Mouse (Mus musculus) hindbrain, embryonic 14.5 days (tissue): Measurements from ENCODE around the gene Sh2b3. TPM values are rescaled to one million over a fixed set of nuclear protein-coding genes. Genes with fewer than 3 reads are reported as not detected.

Experiments
- ATAC-seq: fragments of 200-750 bp; cut with Nextera tagmentation; 2 replicates; pipeline ENCODE4 v1.8.0; 2017; ENCODE audit warnings: moderate number of reproducible peaks, mild to moderate bottlenecking, moderate TSS enrichment, moderate library complexity; ENCODE audit not compliant: low FRiP score
- DNase-seq: peaks from one replicate; pipeline ENCODE4 v3.0.0-alpha.2; 2015; ENCODE audit warnings: low spot score
- H3K27ac ChIP-seq: fragments of 300-500 bp; sonication (generic); 2 replicates; pipeline ENCODE4 v1.5.1; 2014; ENCODE audit warnings: mild to moderate bottlenecking, moderate library complexity
- H3K27me3 ChIP-seq: fragments of 300-500 bp; sonication (generic); 2 replicates; pipeline ENCODE4 v1.6.1; 2014; ENCODE audit warnings: mild to moderate bottlenecking, low read length, mixed read lengths; ENCODE audit not compliant: control insufficient read depth, insufficient read depth
- H3K36me3 ChIP-seq: fragments of 300-500 bp; sonication (generic); replicated peaks from 2 replicates; pipeline ENCODE4 v1.6.1; 2014; ENCODE audit not compliant: control insufficient read depth, insufficient read depth
- H3K4me1 ChIP-seq: fragments of 300-500 bp; sonication (generic); replicated peaks from 2 replicates; pipeline ENCODE4 v1.6.1; 2014; ENCODE audit warnings: antibody characterized with exemption, low read length, mixed read lengths; ENCODE audit not compliant: control insufficient read depth, insufficient read depth
- H3K4me2 ChIP-seq: fragments of 300-500 bp; sonication (generic); replicated peaks from 2 replicates; pipeline ENCODE4 v1.6.1; 2014; ENCODE audit warnings: mild to moderate bottlenecking, moderate library complexity
- H3K4me3 ChIP-seq: fragments of 300-500 bp; sonication (generic); replicated peaks from 2 replicates; pipeline ENCODE4 v1.5.1; 2014; ENCODE audit warnings: mild to moderate bottlenecking, low read length
- H3K9ac ChIP-seq: fragments of 300-500 bp; sonication (generic); 2 replicates; pipeline ENCODE4 v1.6.1; 2014
- H3K9me3 ChIP-seq: fragments of 300-500 bp; sonication (generic); 2 replicates; pipeline ENCODE4 v1.6.1; 2016; ENCODE audit warnings: low read length; ENCODE audit not compliant: control insufficient read depth
- WGBS: fragments of 180-500 bp; shearing (Covaris S2); extraction: QIAGEN DNeasy Blood & Tissue Kit; methylation state at CpG from one replicate; pipeline ENCODE4 v1.1.7; 2014; 5-methylcytosine and 5-hydroxymethylcytosine counted together
- polyA plus RNA-seq: library from polyadenylated mRNA; unstranded; fragments of >200 nt; fragmentation: Nextera tagmentation; extraction: Ambion mirVana; gene quantifications from 2 replicates; pipeline ENCODE4 v1.2.1, GENCODE M21; 2014

Gene Sh2b3
- polyA plus RNA-seq, 1 experiment from 2014 or later, result 9.1 TPM

GRCm38 (mm10) chr5:121783862-121784500 is 53.5 kb downstream of the Sh2b3 start:
- Histone ChIP-seq H3K4me3 (no peak overlapping the region), H3K36me3 (peaks cover 80% of the 10 kb centered on the region), H3K9me3 (no peaks in the 10 kb centered on the region), H3K27me3 (no peaks in the 10 kb centered on the region), H3K27ac (peak overlapping the region; percentile 32; the same call in 1 of the 2 replicates), H3K4me2 (no peak overlapping the region), H3K4me1 (no peaks in the 10 kb centered on the region), H3K9ac (no peak overlapping the region)
- ATAC-seq (no peak; the same call in 1 of the 2 replicates), DNase-seq (peak; percentile 63)
- 61% methylated on average over 10 of the region's 10 CpGs for WGBS

GRCm38 (mm10) chr5:121782467-121782866 is 55.0 kb downstream of the Sh2b3 start:
- WGBS, result 57% methylated on average over 4 of the region's 4 CpGs
- no peaks in the 10 kb centered on the region for H3K27me3 ChIP-seq
- peaks cover 79% of the 10 kb centered on the region for H3K36me3 ChIP-seq
- H3K27ac ChIP-seq, result no peak overlapping the region
- H3K4me2 ChIP-seq, result no peak overlapping the region
- H3K4me1 ChIP-seq, result no peaks in the 10 kb centered on the region
- ATAC-seq, result no peak
- no peak overlapping the region for H3K4me3 ChIP-seq
- H3K9me3 ChIP-seq, result no peaks in the 10 kb centered on the region
- H3K9ac ChIP-seq, result no peak overlapping the region
- no peak for DNase-seq

DNA sequence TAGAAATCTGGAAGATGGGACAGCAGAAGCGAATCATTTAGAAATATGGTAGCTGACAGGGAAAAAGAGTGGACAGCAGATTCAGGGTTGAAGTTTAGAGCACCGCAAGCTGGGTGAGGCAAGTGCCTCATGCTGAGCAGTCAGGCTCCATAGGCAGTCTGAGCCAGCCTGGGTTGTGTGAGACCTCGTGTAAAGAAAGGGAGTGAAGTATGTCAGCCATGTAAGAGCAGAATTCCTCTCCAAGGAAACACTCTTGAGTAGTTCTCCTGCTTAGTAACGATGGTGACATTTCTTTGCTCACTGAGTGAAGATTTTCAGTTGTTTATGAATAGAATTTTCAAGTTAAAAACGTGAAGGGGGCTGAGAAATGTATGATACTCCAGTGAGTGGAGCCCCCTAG is 57.3 kb downstream of the Sh2b3 start:
- DNase-seq (no peak), ATAC-seq (no peak)
- Histone ChIP-seq H3K9ac (no peak overlapping the region), H3K27ac (no peak overlapping the region), H3K4me1 (no peaks in the 10 kb centered on the region), H3K4me2 (no peak overlapping the region), H3K9me3 (no peaks in the 10 kb centered on the region), H3K4me3 (no peak overlapping the region), H3K36me3 (peaks cover 75% of the 10 kb centered on the region), H3K27me3 (no peaks in the 10 kb centered on the region)
- 75% methylated on average over 5 of the region's 5 CpGs for WGBS

GRCm38 (mm10) chr5:121778485-121779119 is 58.8 kb downstream of the Sh2b3 start:
- no peaks in the 10 kb centered on the region for H3K4me1 ChIP-seq
- peaks cover 79% of the 10 kb centered on the region for H3K36me3 ChIP-seq
- H3K9me3 ChIP-seq, result no peaks in the 10 kb centered on the region
- H3K4me3 ChIP-seq, result no peak overlapping the region
- no peak overlapping the region for H3K9ac ChIP-seq
- no peaks in the 10 kb centered on the region for H3K27me3 ChIP-seq
- ATAC-seq (no peak), DNase-seq (peak; percentile 54)
- 52% methylated on average over 7 of the region's 7 CpGs for WGBS
- H3K27ac ChIP-seq, result peak overlapping the region; percentile 17; the same call in 1 of the 2 replicates
- H3K4me2 ChIP-seq, result no peak overlapping the region

DNA sequence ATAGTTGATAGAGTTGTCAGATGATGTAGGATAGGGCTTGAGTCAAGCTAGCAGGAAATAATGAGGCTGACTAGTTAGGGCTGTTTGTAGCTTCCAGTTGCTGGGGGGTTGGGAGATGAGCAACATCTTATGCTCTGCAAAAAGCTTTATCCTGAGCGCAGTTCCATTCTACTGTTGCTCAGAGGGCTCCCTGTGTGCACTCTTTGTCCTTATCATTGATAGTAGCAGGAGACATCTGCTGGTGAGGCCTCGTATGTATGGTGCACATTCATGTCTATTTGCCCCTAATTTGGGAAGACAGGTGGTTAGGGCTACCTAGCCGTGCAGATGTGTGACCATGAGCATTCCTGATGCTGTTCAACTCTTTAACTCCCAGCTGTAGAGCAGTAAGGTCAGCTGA is 65.8 kb downstream of the Sh2b3 start:
- Histone ChIP-seq H3K27ac (no peak overlapping the region), H3K9ac (no peak overlapping the region), H3K4me3 (no peak overlapping the region), H3K9me3 (no peaks in the 10 kb centered on the region), H3K27me3 (no peaks in the 10 kb centered on the region), H3K4me1 (no peaks in the 10 kb centered on the region), H3K36me3 (peaks cover 47% of the 10 kb centered on the region), H3K4me2 (no peak overlapping the region)
- DNase-seq, result no peak
- 100% methylated on average over 3 of the region's 3 CpGs for WGBS
- ATAC-seq, result no peak

GRCm38 (mm10) chr5:121769827-121770226 is 67.6 kb downstream of the Sh2b3 start:
- WGBS, result 74% methylated on average over 7 of the region's 7 CpGs
- no peak for ATAC-seq
- H3K9me3 ChIP-seq, result no peaks in the 10 kb centered on the region
- H3K4me3 ChIP-seq, result no peak overlapping the region
- no peak overlapping the region for H3K27ac ChIP-seq
- no peak overlapping the region for H3K4me2 ChIP-seq
- no peak for DNase-seq
- no peak overlapping the region for H3K9ac ChIP-seq
- no peaks in the 10 kb centered on the region for H3K4me1 ChIP-seq
- no peaks in the 10 kb centered on the region for H3K27me3 ChIP-seq
- peaks cover 36% of the 10 kb centered on the region for H3K36me3 ChIP-seq

DNA sequence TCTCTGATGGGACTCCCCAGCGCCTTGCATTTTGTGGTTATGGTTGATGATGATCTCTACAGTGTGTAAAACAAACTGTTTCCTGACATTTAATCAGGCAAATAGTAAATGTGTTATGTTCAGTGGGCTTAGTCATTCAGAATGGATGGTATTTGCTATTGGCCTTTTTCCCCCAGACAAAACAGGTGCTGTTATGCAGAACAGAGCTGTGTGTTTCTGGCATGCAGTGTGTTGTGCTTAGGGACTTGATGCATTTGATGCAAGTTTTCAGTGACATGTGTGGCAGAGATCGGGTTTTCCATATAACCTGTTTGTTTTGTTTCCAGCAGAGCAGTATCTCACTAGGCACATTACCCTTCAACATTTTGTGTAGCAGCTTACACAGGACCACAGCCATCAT is 69.9 kb downstream of the Sh2b3 start:
- Histone ChIP-seq H3K9me3 (no peaks in the 10 kb centered on the region), H3K4me3 (no peak overlapping the region), H3K9ac (no peak overlapping the region), H3K27ac (no peak overlapping the region), H3K27me3 (no peaks in the 10 kb centered on the region), H3K36me3 (peaks cover 18% of the 10 kb centered on the region), H3K4me1 (no peaks in the 10 kb centered on the region), H3K4me2 (no peak overlapping the region)
- 89% methylated on average over 2 of the region's 2 CpGs for WGBS
- DNase-seq (no peak), ATAC-seq (no peak)

DNA sequence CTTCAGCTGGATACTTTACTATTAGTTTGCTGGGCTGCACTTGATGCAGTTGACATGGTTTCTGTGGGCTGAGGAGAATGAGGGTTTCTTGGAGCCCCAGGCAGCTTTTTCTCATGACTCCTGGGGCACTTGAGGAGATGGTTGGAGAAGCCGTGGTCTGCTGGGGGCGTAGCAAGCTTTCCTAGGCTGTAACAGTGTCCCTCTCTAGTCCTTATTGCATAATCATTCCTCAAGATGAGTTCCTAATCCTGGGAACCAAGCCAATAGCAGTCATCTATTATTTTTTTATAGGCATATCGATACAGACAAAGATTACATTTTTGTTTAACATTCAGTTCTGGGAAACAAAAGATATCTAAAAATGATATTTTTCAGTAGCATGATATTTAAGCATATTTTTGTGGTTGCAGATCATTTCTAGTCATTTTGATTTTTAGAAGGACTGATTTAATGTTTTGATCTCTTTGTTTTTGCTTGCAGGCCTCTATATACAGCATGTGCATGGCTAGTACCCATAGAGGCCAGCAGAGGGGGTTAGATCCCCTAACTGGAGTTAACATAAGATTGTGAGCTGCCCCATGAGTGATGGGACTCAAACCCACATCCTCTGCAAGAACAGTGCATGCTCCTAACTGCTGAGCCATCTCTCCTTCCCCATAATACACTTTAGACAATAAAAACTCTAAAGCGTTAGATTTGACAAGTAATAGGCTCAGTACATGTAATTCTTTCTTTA is 71.2 kb downstream of the Sh2b3 start:
- Histone ChIP-seq H3K9me3 (no peaks in the 10 kb centered on the region), H3K4me3 (no peak overlapping the region), H3K9ac (no peak overlapping the region), H3K4me1 (no peaks in the 10 kb centered on the region), H3K27ac (no peak overlapping the region), H3K36me3 (peaks cover 12% of the 10 kb centered on the region; the same call in 1 of the 2 replicates), H3K4me2 (no peak overlapping the region), H3K27me3 (no peaks in the 10 kb centered on the region)
- no peak for ATAC-seq
- DNase-seq, result no peak
- WGBS, result 92% methylated on average over 4 of the region's 4 CpGs
